Mouse (Mus musculus): ENCODE data around the gene Soga1.

Soga1 gene

GRCm38 (mm10) chr2:157060557-157061305, 18.3 kb downstream of the Soga1 start:
- H3K36me3 ChIP-seq (ENCODE audit: control insufficient read depth, insufficient read depth, low read length, poor library complexity, severe bottlenecking), result no peaks in the 10 kb centered on the region
- no peak for DNase-seq (ENCODE audit: low read depth, low spot score)
- H3K27me3 ChIP-seq (ENCODE audit: control insufficient read depth, insufficient read depth, low read length, poor library complexity, severe bottlenecking), result no peaks in the 10 kb centered on the region

GRCm38 (mm10) chr2:157060037-157060436, 19.0 kb downstream of the Soga1 start:
- DNase-seq (ENCODE audit: low read depth, low spot score), result no peak
- Histone ChIP-seq H3K27me3 (ENCODE audit: control insufficient read depth, insufficient read depth, low read length, poor library complexity, severe bottlenecking) (no peaks in the 10 kb centered on the region), H3K36me3 (ENCODE audit: control insufficient read depth, insufficient read depth, low read length, poor library complexity, severe bottlenecking) (no peaks in the 10 kb centered on the region)

DNA sequence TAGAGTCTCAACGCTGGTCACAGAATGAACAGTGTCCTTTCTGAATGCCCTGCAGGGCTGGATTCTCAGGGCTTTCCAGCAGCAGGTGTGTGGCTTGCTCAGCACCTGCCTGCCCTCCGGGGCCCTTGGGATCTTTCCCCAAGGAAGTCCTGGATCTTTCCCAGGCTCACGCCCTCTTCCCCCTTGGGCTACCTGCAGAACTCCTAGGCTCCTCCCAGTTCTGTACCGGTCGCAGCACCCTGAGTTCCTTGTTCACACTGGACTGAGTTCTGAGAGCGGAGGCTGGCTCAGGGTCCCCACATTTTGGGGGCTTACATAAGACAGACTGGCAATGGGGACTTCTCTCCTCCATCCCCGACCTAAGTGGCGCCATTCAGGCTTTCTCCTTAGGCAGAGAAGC, 19.9 kb downstream of the Soga1 start:
- H3K27me3 ChIP-seq (ENCODE audit: control insufficient read depth, insufficient read depth, low read length, poor library complexity, severe bottlenecking), result no peaks in the 10 kb centered on the region
- DNase-seq (ENCODE audit: low read depth, low spot score), result no peak
- H3K36me3 ChIP-seq (ENCODE audit: control insufficient read depth, insufficient read depth, low read length, poor library complexity, severe bottlenecking), result no peaks in the 10 kb centered on the region

DNA sequence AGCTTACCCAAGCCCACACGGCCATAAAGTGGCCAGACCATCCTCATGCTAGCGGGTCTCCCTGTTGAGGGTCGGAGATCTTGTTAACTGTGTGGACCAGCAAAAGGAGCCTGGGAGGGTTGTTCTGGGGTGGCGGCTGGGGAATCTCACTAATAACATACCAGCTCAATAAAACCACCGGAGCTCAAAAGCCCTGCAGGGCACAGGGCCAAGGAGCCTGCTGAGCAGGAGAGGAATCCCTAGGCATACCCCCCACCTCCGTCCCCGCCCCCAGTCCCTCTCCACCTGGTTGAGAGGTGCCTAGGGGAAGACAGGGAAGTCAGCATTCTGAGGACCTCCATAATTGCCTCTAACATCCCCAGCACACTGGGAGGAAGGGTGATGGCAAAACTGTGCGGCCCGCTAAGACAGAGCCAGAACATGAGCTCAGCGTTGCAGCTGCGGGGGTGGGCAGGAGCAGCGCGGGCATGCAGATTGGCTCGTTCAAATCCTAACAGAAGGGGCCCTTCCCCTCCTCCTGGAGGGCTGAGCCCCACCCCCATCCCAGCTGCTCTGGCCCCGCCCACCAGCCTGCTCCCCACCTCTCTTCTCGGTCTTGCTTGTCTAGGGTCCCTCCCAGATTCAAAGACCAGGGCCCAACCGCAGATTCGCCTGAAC, 20.6 kb downstream of the Soga1 start:
- Histone ChIP-seq H3K27me3 (ENCODE audit: control insufficient read depth, insufficient read depth, low read length, poor library complexity, severe bottlenecking) (no peaks in the 10 kb centered on the region), H3K36me3 (ENCODE audit: control insufficient read depth, insufficient read depth, low read length, poor library complexity, severe bottlenecking) (no peaks in the 10 kb centered on the region)
- peak; percentile 25 for DNase-seq (ENCODE audit: low read depth, low spot score)

- H3K36me3 ChIP-seq (ENCODE audit: control insufficient read depth, insufficient read depth, low read length, poor library complexity, severe bottlenecking), result no peaks in the 10 kb centered on the region
Measured at GRCm38 (mm10) chr2:157057758-157058157, 21.3 kb downstream of the Soga1 start.

GRCm38 (mm10) chr2:157057186-157057585, 21.9 kb downstream of the Soga1 start:
- no peak for DNase-seq (ENCODE audit: low read depth, low spot score)

More at GRCm38 (mm10) chr2:157057758-157058157, 21.3 kb downstream of the Soga1 start:
- no peaks in the 10 kb centered on the region for H3K27me3 ChIP-seq (ENCODE audit: control insufficient read depth, insufficient read depth, low read length, poor library complexity, severe bottlenecking)
- no peak for DNase-seq (ENCODE audit: low read depth, low spot score)

GRCm38 (mm10) chr2:157055721-157056120, 23.3 kb downstream of the Soga1 start:
- Histone ChIP-seq H3K36me3 (ENCODE audit: control insufficient read depth, insufficient read depth, low read length, poor library complexity, severe bottlenecking) (no peaks in the 10 kb centered on the region), H3K27me3 (ENCODE audit: control insufficient read depth, insufficient read depth, low read length, poor library complexity, severe bottlenecking) (no peaks in the 10 kb centered on the region)
- no peak for DNase-seq (ENCODE audit: low read depth, low spot score)

More at GRCm38 (mm10) chr2:157057186-157057585, 21.9 kb downstream of the Soga1 start:
- Histone ChIP-seq H3K36me3 (ENCODE audit: control insufficient read depth, insufficient read depth, low read length, poor library complexity, severe bottlenecking) (no peaks in the 10 kb centered on the region), H3K27me3 (ENCODE audit: control insufficient read depth, insufficient read depth, low read length, poor library complexity, severe bottlenecking) (no peaks in the 10 kb centered on the region)

DNA sequence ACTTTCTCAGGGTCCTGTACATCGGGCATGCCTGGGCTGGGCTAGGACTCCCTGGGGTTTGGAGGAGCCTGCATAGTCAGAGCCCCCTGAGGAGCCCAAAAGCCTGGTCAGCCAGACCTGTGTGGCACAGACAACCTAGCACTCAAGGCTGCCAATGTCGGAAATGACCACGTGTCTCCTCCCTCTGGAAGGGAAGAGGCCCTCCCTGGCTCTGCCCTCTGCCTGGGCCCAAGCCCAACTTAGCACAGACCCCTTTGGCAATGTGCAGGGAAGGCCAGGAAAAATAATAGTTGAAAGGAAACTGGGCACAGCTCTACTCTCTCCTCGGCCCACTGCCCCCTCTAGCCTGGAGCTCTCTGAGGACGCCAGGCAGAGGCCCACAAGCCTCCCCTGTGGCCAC, 24.2 kb downstream of the Soga1 start:
- Histone ChIP-seq H3K27me3 (ENCODE audit: control insufficient read depth, insufficient read depth, low read length, poor library complexity, severe bottlenecking) (no peaks in the 10 kb centered on the region), H3K36me3 (ENCODE audit: control insufficient read depth, insufficient read depth, low read length, poor library complexity, severe bottlenecking) (no peaks in the 10 kb centered on the region)
- DNase-seq (ENCODE audit: low read depth, low spot score), result no peak

GRCm38 (mm10) chr2:157054297-157054696, 24.8 kb downstream of the Soga1 start:
- no peak for DNase-seq (ENCODE audit: low read depth, low spot score)
- H3K27me3 ChIP-seq (ENCODE audit: control insufficient read depth, insufficient read depth, low read length, poor library complexity, severe bottlenecking), result no peaks in the 10 kb centered on the region
- no peaks in the 10 kb centered on the region for H3K36me3 ChIP-seq (ENCODE audit: control insufficient read depth, insufficient read depth, low read length, poor library complexity, severe bottlenecking)

GRCm38 (mm10) chr2:157053787-157054186, 25.3 kb downstream of the Soga1 start:
- Histone ChIP-seq H3K27me3 (ENCODE audit: control insufficient read depth, insufficient read depth, low read length, poor library complexity, severe bottlenecking) (no peaks in the 10 kb centered on the region), H3K36me3 (ENCODE audit: control insufficient read depth, insufficient read depth, low read length, poor library complexity, severe bottlenecking) (no peaks in the 10 kb centered on the region)
- DNase-seq (ENCODE audit: low read depth, low spot score), result peak; percentile 23

DNA sequence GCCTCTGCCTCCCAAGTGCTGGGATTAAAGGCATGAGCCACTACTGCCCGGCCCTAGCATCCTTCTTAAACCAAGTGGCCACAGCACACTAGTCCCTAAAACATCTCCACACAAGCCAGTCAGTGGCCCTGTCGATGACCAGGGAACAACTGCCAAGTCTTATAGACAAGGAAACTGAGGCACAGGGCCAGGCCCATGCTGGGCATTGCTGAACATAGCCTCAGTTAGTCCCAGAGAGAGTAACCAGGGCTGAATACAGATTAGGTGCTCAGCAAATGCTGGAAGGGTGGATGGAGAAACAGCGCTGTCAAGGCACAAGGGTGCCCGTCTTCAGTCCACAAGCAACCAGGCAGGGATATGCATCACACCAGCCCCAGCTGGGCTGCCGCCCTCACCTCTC, 25.9 kb downstream of the Soga1 start:
- DNase-seq (ENCODE audit: low read depth, low spot score), result no peak
- Histone ChIP-seq H3K36me3 (ENCODE audit: control insufficient read depth, insufficient read depth, low read length, poor library complexity, severe bottlenecking) (no peaks in the 10 kb centered on the region), H3K27me3 (ENCODE audit: control insufficient read depth, insufficient read depth, low read length, poor library complexity, severe bottlenecking) (no peaks in the 10 kb centered on the region)

- no peak for DNase-seq (ENCODE audit: low read depth, low spot score)
- Histone ChIP-seq H3K36me3 (ENCODE audit: control insufficient read depth, insufficient read depth, low read length, poor library complexity, severe bottlenecking) (no peaks in the 10 kb centered on the region), H3K27me3 (ENCODE audit: control insufficient read depth, insufficient read depth, low read length, poor library complexity, severe bottlenecking) (no peaks in the 10 kb centered on the region)
Measured at GRCm38 (mm10) chr2:157052448-157052847, 26.6 kb downstream of the Soga1 start.

DNA sequence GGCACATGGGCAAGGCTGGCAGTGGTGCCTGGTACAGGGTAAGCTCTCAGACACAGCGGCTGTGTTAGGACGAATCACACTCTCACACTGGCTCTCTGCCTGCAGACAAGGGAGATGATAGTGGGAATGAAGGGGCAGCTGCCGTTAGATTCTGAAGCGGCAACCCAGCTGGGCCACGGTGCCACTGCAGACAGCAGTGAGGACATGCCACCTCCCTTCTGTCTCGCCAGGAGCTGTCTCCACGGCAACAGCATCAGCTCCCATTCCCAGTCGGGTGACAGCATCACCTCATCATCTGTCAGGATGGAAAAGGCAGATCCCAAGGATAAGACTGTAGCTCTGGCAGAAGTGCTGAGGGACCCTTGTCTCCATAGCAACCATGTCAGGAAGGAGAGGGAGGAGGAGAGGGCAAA, 29.2 kb downstream of the Soga1 start:
- H3K36me3 ChIP-seq (ENCODE audit: control insufficient read depth, insufficient read depth, low read length, poor library complexity, severe bottlenecking), result no peaks in the 10 kb centered on the region
- no peaks in the 10 kb centered on the region for H3K27me3 ChIP-seq (ENCODE audit: control insufficient read depth, insufficient read depth, low read length, poor library complexity, severe bottlenecking)
- no peak for DNase-seq (ENCODE audit: low read depth, low spot score)

- no peak for DNase-seq (ENCODE audit: low read depth, low spot score)
- Histone ChIP-seq H3K36me3 (ENCODE audit: control insufficient read depth, insufficient read depth, low read length, poor library complexity, severe bottlenecking) (no peaks in the 10 kb centered on the region), H3K27me3 (ENCODE audit: control insufficient read depth, insufficient read depth, low read length, poor library complexity, severe bottlenecking) (no peaks in the 10 kb centered on the region)
Measured at GRCm38 (mm10) chr2:157048395-157049181, 30.5 kb downstream of the Soga1 start.

GRCm38 (mm10) chr2:157046956-157047355, 32.1 kb downstream of the Soga1 start:
- Histone ChIP-seq H3K36me3 (ENCODE audit: control insufficient read depth, insufficient read depth, low read length, poor library complexity, severe bottlenecking) (no peaks in the 10 kb centered on the region), H3K27me3 (ENCODE audit: control insufficient read depth, insufficient read depth, low read length, poor library complexity, severe bottlenecking) (no peaks in the 10 kb centered on the region)
- DNase-seq (ENCODE audit: low read depth, low spot score), result no peak
